Mouse (Mus musculus) hindbrain, embryonic 14.5 days (tissue): Measurements from ENCODE around the gene Ttk. TPM values are rescaled to one million over a fixed set of nuclear protein-coding genes. Genes with fewer than 3 reads are reported as not detected.

Experiments
- ATAC-seq: fragments of 200-750 bp; cut with Nextera tagmentation; 2 replicates; pipeline ENCODE4 v1.8.0; 2017; ENCODE audit warnings: moderate number of reproducible peaks, mild to moderate bottlenecking, moderate TSS enrichment, moderate library complexity; ENCODE audit not compliant: low FRiP score
- DNase-seq: peaks from one replicate; pipeline ENCODE4 v3.0.0-alpha.2; 2015; ENCODE audit warnings: low spot score
- H3K27ac ChIP-seq: fragments of 300-500 bp; sonication (generic); 2 replicates; pipeline ENCODE4 v1.5.1; 2014; ENCODE audit warnings: mild to moderate bottlenecking, moderate library complexity
- H3K27me3 ChIP-seq: fragments of 300-500 bp; sonication (generic); 2 replicates; pipeline ENCODE4 v1.6.1; 2014; ENCODE audit warnings: mild to moderate bottlenecking, low read length, mixed read lengths; ENCODE audit not compliant: control insufficient read depth, insufficient read depth
- H3K36me3 ChIP-seq: fragments of 300-500 bp; sonication (generic); replicated peaks from 2 replicates; pipeline ENCODE4 v1.6.1; 2014; ENCODE audit not compliant: control insufficient read depth, insufficient read depth
- H3K4me1 ChIP-seq: fragments of 300-500 bp; sonication (generic); replicated peaks from 2 replicates; pipeline ENCODE4 v1.6.1; 2014; ENCODE audit warnings: antibody characterized with exemption, low read length, mixed read lengths; ENCODE audit not compliant: control insufficient read depth, insufficient read depth
- H3K4me2 ChIP-seq: fragments of 300-500 bp; sonication (generic); replicated peaks from 2 replicates; pipeline ENCODE4 v1.6.1; 2014; ENCODE audit warnings: mild to moderate bottlenecking, moderate library complexity
- H3K4me3 ChIP-seq: fragments of 300-500 bp; sonication (generic); replicated peaks from 2 replicates; pipeline ENCODE4 v1.5.1; 2014; ENCODE audit warnings: mild to moderate bottlenecking, low read length
- H3K9ac ChIP-seq: fragments of 300-500 bp; sonication (generic); 2 replicates; pipeline ENCODE4 v1.6.1; 2014
- H3K9me3 ChIP-seq: fragments of 300-500 bp; sonication (generic); 2 replicates; pipeline ENCODE4 v1.6.1; 2016; ENCODE audit warnings: low read length; ENCODE audit not compliant: control insufficient read depth
- WGBS: fragments of 180-500 bp; shearing (Covaris S2); extraction: QIAGEN DNeasy Blood & Tissue Kit; methylation state at CpG from one replicate; pipeline ENCODE4 v1.1.7; 2014; 5-methylcytosine and 5-hydroxymethylcytosine counted together
- polyA plus RNA-seq: library from polyadenylated mRNA; unstranded; fragments of >200 nt; fragmentation: Nextera tagmentation; extraction: Ambion mirVana; gene quantifications from 2 replicates; pipeline ENCODE4 v1.2.1, GENCODE M21; 2014

Gene Ttk
- 4.6 and 5.6 TPM in 2 replicates for polyA plus RNA-seq

DNA sequence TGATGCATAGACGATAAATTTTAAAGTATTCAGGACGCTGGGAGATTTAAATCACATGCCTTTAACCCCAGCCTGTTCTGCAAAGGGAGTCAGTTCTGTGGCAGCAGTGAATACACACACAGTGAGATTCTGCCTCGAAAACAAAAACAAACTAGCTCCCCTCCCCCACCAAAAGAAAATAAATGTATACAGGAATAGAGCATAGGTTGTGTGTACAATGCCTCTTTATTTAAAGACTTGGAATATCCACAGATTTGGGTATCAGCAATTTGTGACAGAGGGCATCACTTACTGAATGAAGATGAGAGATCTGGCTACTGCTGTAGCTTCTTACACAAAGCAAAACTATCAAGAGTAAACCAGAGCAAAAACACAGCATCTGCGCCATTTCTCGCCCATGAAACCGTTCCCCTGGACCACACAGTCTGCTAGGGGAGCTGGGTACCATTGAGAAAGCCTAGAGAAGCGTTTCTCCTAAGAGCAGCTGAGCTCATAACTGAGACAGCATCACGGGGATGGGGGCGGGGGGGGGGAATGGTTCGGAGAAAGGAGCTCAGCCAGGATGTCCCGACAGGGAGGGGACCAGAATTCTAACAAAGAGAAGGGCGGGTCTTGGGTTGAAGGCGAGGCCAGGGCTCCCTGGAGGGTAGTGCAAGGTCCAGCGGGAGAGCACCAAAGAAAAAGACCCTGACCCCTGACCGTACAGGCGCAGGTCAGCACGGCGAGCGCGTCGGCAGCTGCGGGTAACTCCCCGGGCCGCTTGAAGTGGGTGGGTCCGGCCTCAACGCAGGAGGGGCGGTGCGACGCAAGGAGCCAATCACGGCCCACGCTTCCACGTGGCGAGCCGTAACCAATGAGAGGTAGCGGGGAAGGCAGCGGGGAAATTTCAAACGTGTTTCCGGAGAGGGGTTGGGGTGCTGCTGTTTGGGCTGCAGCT is at the start of gene Ttk:
Gene Ttk (plus strand): TSS at position 879 of the 937 bp plus-strand sequence.
- Histone ChIP-seq H3K4me2 (peak within 1 kb of the TSS; percentile 76), H3K4me3 (peak within 1 kb of the TSS; percentile 59), H3K4me1 (peaks cover 6% of the 10 kb centered on the region), H3K36me3 (no peaks in the 10 kb centered on the region), H3K27ac (peak within 1 kb of the TSS; percentile 98), H3K9ac (peak within 1 kb of the TSS; percentile 85), H3K27me3 (no peaks in the 10 kb centered on the region), H3K9me3 (no peaks in the 10 kb centered on the region)
- WGBS = 1% methylated on average over 38 of the region's 38 CpGs
- peak; percentile 93 for DNase-seq
- peak; percentile 100 for ATAC-seq

- WGBS = 78% methylated on average over 1 of the region's 1 CpGs
- Histone ChIP-seq H3K4me3 (no peak overlapping the region), H3K36me3 (peaks cover 70% of the 10 kb centered on the region), H3K4me2 (no peak overlapping the region), H3K27ac (no peak overlapping the region), H3K9ac (no peak overlapping the region), H3K4me1 (no peaks in the 10 kb centered on the region), H3K9me3 (no peaks in the 10 kb centered on the region), H3K27me3 (no peaks in the 10 kb centered on the region)
- DNase-seq (no peak), ATAC-seq (no peak)
These were observed 49.0 kb upstream of the Ttk start for GRCm38 (mm10) chr9:83785501-83785900.

GRCm38 (mm10) chr9:83789326-83789725 is 45.2 kb upstream of the Ttk start:
- no peak for DNase-seq
- ATAC-seq = no peak
- Histone ChIP-seq H3K36me3 (peaks cover 45% of the 10 kb centered on the region), H3K4me2 (no peak overlapping the region), H3K4me3 (no peak overlapping the region), H3K9me3 (no peaks in the 10 kb centered on the region), H3K27ac (no peak overlapping the region), H3K9ac (no peak overlapping the region), H3K27me3 (no peaks in the 10 kb centered on the region), H3K4me1 (no peaks in the 10 kb centered on the region)
- 95% methylated on average over 6 of the region's 6 CpGs for WGBS

GRCm38 (mm10) chr9:83796875-83797274 is 37.6 kb upstream of the Ttk start:
- Histone ChIP-seq H3K9me3 (no peaks in the 10 kb centered on the region), H3K4me2 (no peak overlapping the region), H3K36me3 (no peaks in the 10 kb centered on the region), H3K27ac (no peak overlapping the region), H3K9ac (no peak overlapping the region), H3K4me1 (no peaks in the 10 kb centered on the region), H3K4me3 (no peak overlapping the region), H3K27me3 (no peaks in the 10 kb centered on the region)
- DNase-seq = no peak
- WGBS = 92% methylated on average over 7 of the region's 7 CpGs
- ATAC-seq = no peak

DNA sequence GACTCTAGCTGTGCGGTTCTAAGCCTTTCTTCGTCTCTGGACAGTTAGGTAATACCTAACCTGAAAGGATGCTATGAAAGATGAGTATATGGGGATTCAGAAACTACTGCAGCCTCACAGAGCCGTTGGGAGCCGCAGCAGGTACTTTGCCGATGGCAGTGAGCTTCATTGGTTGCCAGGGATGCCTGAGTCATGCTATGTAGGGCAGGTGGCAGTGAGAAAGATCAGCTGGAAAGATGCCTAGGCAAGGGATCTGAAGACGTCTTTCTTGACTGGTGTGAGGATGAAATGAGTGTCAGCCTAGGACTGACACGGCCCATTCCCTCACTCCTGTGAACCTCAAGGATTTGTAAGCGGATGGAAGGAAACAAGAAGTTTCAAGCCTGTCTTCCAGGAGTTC is 36.6 kb upstream of the Ttk start:
- WGBS = 78% methylated on average over 8 of the region's 8 CpGs
- DNase-seq (no peak), ATAC-seq (no peak)

GRCm38 (mm10) chr9:83804341-83804740 is 30.1 kb upstream of the Ttk start:
- H3K36me3 ChIP-seq = no peaks in the 10 kb centered on the region
- H3K27me3 ChIP-seq = no peaks in the 10 kb centered on the region
- H3K27ac ChIP-seq = no peak overlapping the region
- H3K4me3 ChIP-seq = peak overlapping the region; percentile 70
- DNase-seq (no peak), ATAC-seq (no peak)
- peak overlapping the region; percentile 89; the same call in 1 of the 2 replicates for H3K9ac ChIP-seq
- H3K4me2 ChIP-seq = peak overlapping the region; percentile 57
- 59% methylated on average over 13 of the region's 13 CpGs for WGBS
- no peaks in the 10 kb centered on the region for H3K9me3 ChIP-seq
- H3K4me1 ChIP-seq = peaks cover 33% of the 10 kb centered on the region

More for the DNA sequence above, 36.6 kb upstream of the Ttk start:
- Histone ChIP-seq H3K27me3 (no peaks in the 10 kb centered on the region), H3K27ac (no peak overlapping the region), H3K4me2 (no peak overlapping the region), H3K4me3 (no peak overlapping the region), H3K36me3 (no peaks in the 10 kb centered on the region), H3K4me1 (peaks cover 9% of the 10 kb centered on the region; the same call in 1 of the 2 replicates), H3K9ac (no peak overlapping the region; the same call in 1 of the 2 replicates), H3K9me3 (no peaks in the 10 kb centered on the region)

GRCm38 (mm10) chr9:83805164-83805976 is 29.1 kb upstream of the Ttk start:
- Histone ChIP-seq H3K9ac (peak overlapping the region; percentile 89), H3K27ac (peak overlapping the region; percentile 93), H3K27me3 (no peaks in the 10 kb centered on the region), H3K4me2 (peak overlapping the region; percentile 57), H3K4me1 (peaks cover 33% of the 10 kb centered on the region), H3K4me3 (peak overlapping the region; percentile 70), H3K9me3 (no peaks in the 10 kb centered on the region), H3K36me3 (no peaks in the 10 kb centered on the region)
- DNase-seq = peak; percentile 77
- ATAC-seq = peak; percentile 85
- WGBS = under 1% methylated on average over 37 of the region's 37 CpGs

DNA sequence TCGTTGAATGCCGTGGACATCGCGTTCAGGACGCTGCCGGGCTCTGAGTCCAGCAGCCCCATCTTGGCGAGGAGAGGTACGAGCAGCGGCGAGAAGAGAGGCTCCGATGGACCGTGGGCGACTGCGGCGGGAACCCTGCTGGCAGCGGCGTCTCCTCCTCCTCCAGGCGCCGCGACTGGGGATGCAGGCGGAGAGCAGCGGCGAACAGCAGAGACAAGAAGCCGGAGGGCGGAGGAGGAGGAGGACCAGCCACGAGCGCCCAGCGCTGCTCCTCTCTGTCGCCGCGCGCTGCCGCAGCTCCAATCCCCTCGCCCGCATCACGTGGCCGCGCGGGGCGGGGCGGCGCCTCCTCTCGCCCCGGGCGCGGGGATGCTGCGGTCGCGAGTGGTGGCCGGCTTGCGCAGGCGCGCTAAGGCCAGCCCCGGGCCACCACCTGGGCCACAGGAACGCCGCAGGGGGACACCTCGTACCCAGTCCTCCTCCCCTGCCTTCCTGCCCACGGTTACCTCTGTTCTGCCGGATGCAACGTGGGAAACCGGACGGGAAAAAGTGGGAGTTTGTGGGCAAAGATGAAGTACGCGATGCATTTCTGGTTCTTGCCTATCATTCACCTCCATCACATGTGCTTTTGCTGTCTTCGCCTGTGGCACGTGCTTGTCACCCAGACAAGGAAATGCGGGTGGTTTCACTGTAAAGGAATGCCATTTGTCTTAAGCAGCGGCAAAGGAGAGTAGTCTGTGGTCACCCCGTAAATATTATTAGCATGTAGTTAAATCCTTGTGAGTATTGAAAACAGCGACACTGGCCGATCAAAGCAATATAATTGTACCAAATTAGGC is 28.3 kb upstream of the Ttk start, which contains the start of gene Elovl4:
Gene Elovl4 (minus strand): TSS at position 301 of the 839 bp plus-strand sequence.
- WGBS = 2% methylated on average over 58 of the region's 71 CpGs
- H3K4me2 ChIP-seq = peak within 1 kb of the TSS; percentile 57
- DNase-seq (peak; percentile 87), ATAC-seq (peak; percentile 94)
- no peaks in the 10 kb centered on the region for H3K36me3 ChIP-seq
- H3K9ac ChIP-seq = peak within 1 kb of the TSS; percentile 89
- H3K4me3 ChIP-seq = peak within 1 kb of the TSS; percentile 70
- H3K27ac ChIP-seq = peak within 1 kb of the TSS; percentile 93
- peaks cover 33% of the 10 kb centered on the region for H3K4me1 ChIP-seq
- no peaks in the 10 kb centered on the region for H3K27me3 ChIP-seq
- H3K9me3 ChIP-seq = no peaks in the 10 kb centered on the region
